Mouse (Mus musculus): ENCODE results near the gene Grik4.

Grik4 gene

DNA sequence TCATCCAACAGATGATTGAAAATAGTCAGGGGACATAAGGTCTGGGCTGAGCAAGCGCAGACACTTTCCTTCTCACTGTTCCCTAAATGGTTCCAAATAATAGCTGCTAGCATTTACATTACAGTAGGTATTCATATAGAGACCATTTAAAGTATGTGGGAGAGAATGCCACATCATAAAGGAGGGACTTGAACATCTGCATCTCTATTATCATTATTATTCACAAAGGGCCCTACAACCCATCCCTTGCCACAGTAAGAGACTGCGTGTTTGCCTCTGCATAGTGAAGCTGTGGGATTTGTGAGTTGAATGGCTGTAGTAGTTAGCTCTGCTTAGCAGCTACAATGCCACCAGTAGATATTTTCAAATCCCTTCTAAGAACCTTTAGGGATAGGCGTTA, 296.2 kb downstream of the Grik4 start:
- DNase-seq, result no peak

- no peak for DNase-seq
Measured at GRCm38 (mm10) chr9:42647596-42647995, 296.7 kb downstream of the Grik4 start.

- DNase-seq, result no peak
Measured at GRCm38 (mm10) chr9:42646821-42647220, 297.5 kb downstream of the Grik4 start.

DNA sequence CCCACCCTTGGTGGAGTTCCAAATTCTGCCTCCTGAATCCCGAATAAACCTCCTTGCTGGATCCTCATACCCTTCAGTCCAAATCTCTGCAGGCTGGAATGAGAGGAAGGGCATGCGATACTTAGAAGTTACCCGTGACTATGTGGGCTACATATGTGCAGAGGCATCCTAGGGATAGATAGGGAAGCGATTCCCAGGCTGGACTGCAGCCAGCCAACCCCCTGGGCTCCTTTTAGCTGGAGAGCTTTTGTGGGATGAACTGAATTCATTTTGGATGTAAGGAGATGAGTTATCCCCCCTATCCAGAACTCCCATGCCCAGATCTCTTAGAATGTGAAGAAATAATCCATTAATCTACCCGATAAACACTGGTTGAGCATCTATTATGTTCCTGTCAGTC, 299.1 kb downstream of the Grik4 start:
- DNase-seq, result no peak

- no peak for DNase-seq
Measured at GRCm38 (mm10) chr9:42642821-42643220, 301.5 kb downstream of the Grik4 start.

DNA sequence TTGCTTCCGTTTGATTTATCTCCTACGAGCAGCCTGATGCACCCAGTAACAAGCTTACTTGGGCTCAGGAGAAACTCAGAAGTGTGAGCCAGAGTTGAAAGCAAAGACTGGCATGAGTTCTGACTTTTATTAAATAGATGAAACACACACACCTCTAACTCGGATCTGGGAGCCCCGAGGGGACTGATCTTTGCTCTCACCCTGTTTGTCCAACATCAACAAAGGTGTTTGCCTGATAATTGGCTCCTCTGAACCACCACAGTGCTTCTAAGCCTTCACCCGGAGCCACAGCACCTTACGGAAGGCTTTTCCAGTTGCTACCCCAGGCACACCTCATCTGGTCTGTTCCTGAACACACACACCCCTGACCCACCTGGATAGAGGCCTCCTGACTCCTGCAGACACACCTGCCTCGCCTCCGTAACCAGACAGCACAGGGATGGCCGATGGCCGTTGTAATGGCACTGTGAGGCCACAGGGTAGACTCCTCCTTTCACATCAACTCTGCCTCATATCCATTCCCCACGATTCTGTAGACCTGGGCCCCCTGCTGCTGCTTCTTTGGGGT, 302.7 kb downstream of the Grik4 start:
- no peak for DNase-seq

- no peak for DNase-seq
Measured at GRCm38 (mm10) chr9:42636446-42636845, 307.8 kb downstream of the Grik4 start.

GRCm38 (mm10) chr9:42631479-42631878, 312.8 kb downstream of the Grik4 start:
- no peak for DNase-seq

- DNase-seq, result no peak
Measured at GRCm38 (mm10) chr9:42627634-42628033, 316.7 kb downstream of the Grik4 start.

GRCm38 (mm10) chr9:42627146-42627545, 317.1 kb downstream of the Grik4 start:
- no peak for DNase-seq

GRCm38 (mm10) chr9:42626226-42626775, 318.0 kb downstream of the Grik4 start:
- no peak for DNase-seq

DNA sequence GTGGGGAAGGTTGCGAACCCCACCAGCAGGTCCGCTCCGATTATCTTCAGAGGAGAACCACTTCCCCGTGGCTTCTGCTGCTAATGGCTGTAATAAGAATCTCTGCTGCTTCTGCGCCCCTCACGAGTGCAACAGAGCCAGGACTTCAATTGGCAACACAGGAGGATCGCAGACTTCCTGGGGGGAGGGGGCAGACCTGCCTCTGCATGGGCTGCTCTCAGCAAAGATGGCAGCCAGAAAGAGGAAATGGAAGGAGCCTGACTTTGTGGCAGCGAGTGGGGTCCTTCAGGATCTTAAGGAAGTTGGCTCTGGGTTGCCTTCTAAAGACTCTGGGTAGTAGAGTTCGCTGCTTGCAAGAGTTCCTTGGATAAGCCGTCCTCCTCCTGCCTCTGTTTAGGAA, 329.9 kb downstream of the Grik4 start:
- DNase-seq, result no peak

GRCm38 (mm10) chr9:42613827-42614226, 330.5 kb downstream of the Grik4 start:
- DNase-seq, result no peak

- DNase-seq, result no peak
Measured at GRCm38 (mm10) chr9:42612482-42612991, 331.8 kb downstream of the Grik4 start.

DNA sequence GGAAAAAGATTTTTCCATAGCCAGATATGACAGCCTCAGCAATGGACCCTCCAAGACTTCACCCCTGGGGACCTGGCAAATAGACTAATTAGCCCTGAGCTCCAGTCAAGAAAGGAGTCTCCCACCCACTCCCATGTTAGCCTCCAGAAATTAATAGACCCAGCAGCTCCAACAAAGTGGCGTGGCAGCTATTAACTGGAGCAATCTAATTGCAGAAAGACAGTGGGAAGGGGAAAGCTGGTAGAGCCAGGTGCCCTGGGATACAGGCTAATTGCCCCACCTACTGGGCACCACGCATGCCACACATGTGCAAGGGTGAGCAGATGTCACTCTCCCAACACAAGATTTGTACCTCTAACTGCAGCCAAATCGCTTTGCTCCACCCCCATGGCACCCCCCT, 342.8 kb downstream of the Grik4 start:
- DNase-seq, result no peak

GRCm38 (mm10) chr9:42597525-42597924, 346.8 kb downstream of the Grik4 start:
- DNase-seq, result no peak

- no peak for DNase-seq
Measured at GRCm38 (mm10) chr9:42578511-42578910, 365.8 kb downstream of the Grik4 start.

GRCm38 (mm10) chr9:42578106-42578505, 366.2 kb downstream of the Grik4 start:
- no peak for DNase-seq

DNA sequence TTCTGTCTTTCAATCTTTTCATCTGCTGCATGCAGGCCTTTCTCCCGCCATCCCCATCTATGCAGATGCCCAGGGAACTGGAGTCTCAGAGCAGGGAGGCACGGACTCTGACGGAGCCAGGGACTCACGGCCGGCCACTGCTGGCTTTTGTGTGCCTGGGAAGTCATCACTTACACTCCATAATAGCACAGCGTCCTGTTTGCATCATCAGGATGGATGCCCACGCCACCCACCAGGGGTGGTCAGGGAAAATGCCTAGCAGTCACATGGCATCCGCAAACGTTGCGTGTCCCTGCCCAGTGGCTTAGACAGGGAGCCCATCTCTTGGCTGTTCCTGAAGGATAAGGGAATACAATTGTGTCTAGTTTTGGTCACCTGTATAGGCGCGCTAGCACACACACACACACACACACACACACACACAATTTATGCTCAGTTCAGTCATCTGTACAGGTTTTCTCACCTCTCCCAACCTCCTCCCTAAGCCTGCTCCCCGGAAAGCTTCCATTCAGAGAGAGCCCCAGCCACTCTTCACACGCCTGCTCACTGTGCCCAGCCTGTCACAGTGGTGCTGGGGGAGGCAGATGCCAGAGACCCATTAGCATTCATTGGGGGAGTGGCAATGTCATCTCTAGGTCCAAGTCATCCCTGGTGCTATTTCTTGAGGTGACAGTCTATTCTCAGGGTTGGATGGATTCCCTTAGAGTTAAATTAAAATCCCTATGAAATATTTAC, 370.5 kb downstream of the Grik4 start:
- no peak for DNase-seq

DNA sequence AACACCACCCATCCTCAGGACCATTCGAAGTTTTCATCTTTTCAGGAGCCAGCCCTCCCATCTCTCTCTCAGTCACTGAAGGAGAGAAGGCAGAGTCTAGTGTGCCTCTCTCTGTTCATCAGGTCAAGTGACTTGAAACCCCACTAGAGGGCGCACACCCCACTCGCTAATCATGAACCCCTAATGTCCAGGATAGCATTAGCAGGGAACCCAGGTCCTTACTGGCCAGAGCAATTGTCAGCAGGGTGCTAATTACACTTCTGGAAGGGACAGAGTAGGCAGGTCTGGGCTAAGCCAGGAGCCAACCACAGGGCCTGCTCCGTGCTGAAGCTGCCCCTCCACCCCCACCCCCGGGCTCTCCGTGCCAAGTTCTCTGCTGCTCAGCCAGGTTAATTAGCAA, 371.1 kb downstream of the Grik4 start:
- DNase-seq, result peak; percentile 25 to 30

- no peak for DNase-seq
Measured at GRCm38 (mm10) chr9:42565921-42566320, 378.4 kb downstream of the Grik4 start.

- DNase-seq, result no peak
Measured at GRCm38 (mm10) chr9:42555186-42555585, 389.1 kb downstream of the Grik4 start.

GRCm38 (mm10) chr9:42550116-42550515, 394.2 kb downstream of the Grik4 start:
- DNase-seq, result peak; percentile 47 to 51

DNA sequence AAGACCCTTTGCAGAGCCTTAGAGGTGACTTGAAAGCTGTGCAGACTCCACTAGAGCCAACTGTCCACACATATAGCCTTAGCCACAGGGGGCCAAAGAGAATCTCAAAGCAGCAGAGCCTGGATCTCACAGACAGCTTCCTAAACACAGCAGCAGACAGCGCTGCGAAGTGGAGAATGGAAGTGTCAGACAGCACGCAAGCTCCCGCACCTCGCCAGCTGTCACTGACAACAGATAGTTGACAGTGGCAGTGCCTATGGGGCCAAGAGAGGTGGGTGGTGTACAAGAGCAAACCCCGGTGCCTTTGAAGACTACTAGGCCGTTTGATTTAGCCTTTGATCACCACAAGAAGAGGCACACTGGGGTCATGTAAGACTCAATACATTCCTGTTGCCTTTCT, 395.3 kb downstream of the Grik4 start:
- no peak for DNase-seq
